Mouse (Mus musculus): ENCODE measurements around the gene Iqsec1.
"Not testable (repeated sequence)": the region's sequence is repeated elsewhere in the genome, so short reads cannot be mapped to it uniquely, and the experiment has no call there.

Gene Iqsec1

GRCm38 (mm10) chr6:90643057-90643456 lies 345.4 kb downstream of the Iqsec1 start:
- no peak for DNase-seq

GRCm38 (mm10) chr6:90635611-90636010 lies 352.9 kb downstream of the Iqsec1 start:
- no peak for DNase-seq

- no peak for DNase-seq
These were observed 353.4 kb downstream of the Iqsec1 start for GRCm38 (mm10) chr6:90635081-90635480.

GRCm38 (mm10) chr6:90632526-90632925 lies 356.0 kb downstream of the Iqsec1 start:
- DNase-seq: not testable (repeated sequence)

GRCm38 (mm10) chr6:90630427-90630826 lies 358.1 kb downstream of the Iqsec1 start:
- DNase-seq: no peak

GRCm38 (mm10) chr6:90629506-90629905 lies 359.0 kb downstream of the Iqsec1 start:
- no peak for DNase-seq

GRCm38 (mm10) chr6:90627556-90627955 lies 360.9 kb downstream of the Iqsec1 start:
- no peak for DNase-seq

GRCm38 (mm10) chr6:90625207-90625994 lies 363.1 kb downstream of the Iqsec1 start:
- DNase-seq: no peak

GRCm38 (mm10) chr6:90624733-90625132 lies 363.8 kb downstream of the Iqsec1 start:
- no peak for DNase-seq

- no peak for DNase-seq
These were observed 364.3 kb downstream of the Iqsec1 start for GRCm38 (mm10) chr6:90624184-90624583.

GRCm38 (mm10) chr6:90623456-90623836 lies 365.0 kb downstream of the Iqsec1 start:
- DNase-seq: no peak

- DNase-seq: no peak
These were observed 365.6 kb downstream of the Iqsec1 start for GRCm38 (mm10) chr6:90622758-90623455.

- no peak for DNase-seq
These were observed 366.9 kb downstream of the Iqsec1 start for GRCm38 (mm10) chr6:90621584-90621890.

GRCm38 (mm10) chr6:90620791-90621583 lies 367.5 kb downstream of the Iqsec1 start:
- DNase-seq: no peak

GRCm38 (mm10) chr6:90619936-90620335 lies 368.5 kb downstream of the Iqsec1 start:
- no peak for DNase-seq

- no peak for DNase-seq
These were observed 369.5 kb downstream of the Iqsec1 start for GRCm38 (mm10) chr6:90618821-90619636.

- peak; percentile 46 to 56 for DNase-seq
These were observed 370.2 kb downstream of the Iqsec1 start for GRCm38 (mm10) chr6:90618274-90618673.

GRCm38 (mm10) chr6:90616481-90616880 lies 372.0 kb downstream of the Iqsec1 start:
- DNase-seq: no peak

- DNase-seq: no peak
These were observed 372.5 kb downstream of the Iqsec1 start for GRCm38 (mm10) chr6:90615991-90616390.

GRCm38 (mm10) chr6:90615362-90615761 lies 373.1 kb downstream of the Iqsec1 start:
- DNase-seq: no peak

GRCm38 (mm10) chr6:90613277-90613676 lies 375.2 kb downstream of the Iqsec1 start:
- no peak for DNase-seq

GRCm38 (mm10) chr6:90610248-90610647 lies 378.2 kb downstream of the Iqsec1 start:
- DNase-seq: no peak

- no peak for DNase-seq
These were observed 380.3 kb downstream of the Iqsec1 start for GRCm38 (mm10) chr6:90608186-90608585.
